Mouse (Mus musculus): ENCODE data around the gene Opcml.

The Opcml gene

GRCm38 (mm10) chr9:28439433-28440191 lies 649.0 kb downstream of the Opcml start:
- no peak for DNase-seq (ENCODE audit: low spot score)

- no peak for DNase-seq (ENCODE audit: low spot score)
Observed at GRCm38 (mm10) chr9:28440192-28440795, 649.7 kb downstream of the Opcml start.

- DNase-seq (ENCODE audit: low spot score), result no peak
Observed at GRCm38 (mm10) chr9:28444485-28444884, 653.9 kb downstream of the Opcml start.

- no peak for DNase-seq (ENCODE audit: low spot score)
Observed at GRCm38 (mm10) chr9:28444972-28445371, 654.4 kb downstream of the Opcml start.

- no peak for DNase-seq (ENCODE audit: low spot score)
Observed at GRCm38 (mm10) chr9:28445863-28446262, 655.3 kb downstream of the Opcml start.

GRCm38 (mm10) chr9:28446278-28447064 lies 655.9 kb downstream of the Opcml start:
- DNase-seq (ENCODE audit: low spot score), result no peak

GRCm38 (mm10) chr9:28452509-28452908 lies 661.9 kb downstream of the Opcml start:
- DNase-seq (ENCODE audit: low spot score), result no peak

GRCm38 (mm10) chr9:28453062-28453461 lies 662.5 kb downstream of the Opcml start:
- DNase-seq (ENCODE audit: low spot score), result no peak

GRCm38 (mm10) chr9:28457982-28458770 lies 667.6 kb downstream of the Opcml start:
- DNase-seq (ENCODE audit: low spot score), result no peak

GRCm38 (mm10) chr9:28463622-28464021 lies 673.0 kb downstream of the Opcml start:
- DNase-seq (ENCODE audit: low spot score), result no peak

- DNase-seq (ENCODE audit: low spot score), result no peak
Observed at GRCm38 (mm10) chr9:28469419-28469818, 678.8 kb downstream of the Opcml start.

GRCm38 (mm10) chr9:28471501-28471900 lies 680.9 kb downstream of the Opcml start:
- no peak for DNase-seq (ENCODE audit: low spot score)

GRCm38 (mm10) chr9:28474586-28474985 lies 684.0 kb downstream of the Opcml start:
- no peak for DNase-seq (ENCODE audit: low spot score)

GRCm38 (mm10) chr9:28481261-28481660 lies 690.7 kb downstream of the Opcml start:
- DNase-seq (ENCODE audit: low spot score), result no peak

GRCm38 (mm10) chr9:28488499-28488898 lies 697.9 kb downstream of the Opcml start:
- DNase-seq (ENCODE audit: low spot score), result no peak

- no peak for DNase-seq (ENCODE audit: low spot score)
Observed at GRCm38 (mm10) chr9:28489828-28490227, 699.3 kb downstream of the Opcml start.

GRCm38 (mm10) chr9:28490410-28490809 lies 699.8 kb downstream of the Opcml start:
- DNase-seq (ENCODE audit: low spot score), result no peak

GRCm38 (mm10) chr9:28499841-28500794 lies 709.5 kb downstream of the Opcml start:
- DNase-seq (ENCODE audit: low spot score), result no peak

- DNase-seq (ENCODE audit: low spot score), result no peak
Observed at GRCm38 (mm10) chr9:28513905-28514304, 723.3 kb downstream of the Opcml start.

- DNase-seq (ENCODE audit: low spot score), result no peak
Observed at GRCm38 (mm10) chr9:28533191-28533590, 742.6 kb downstream of the Opcml start.

GRCm38 (mm10) chr9:28535006-28535405 lies 744.4 kb downstream of the Opcml start:
- DNase-seq (ENCODE audit: low spot score), result no peak
